Mouse (Mus musculus) heart, embryonic 12.5 days (tissue): ENCODE measurements at regions not wholly inside any gene's neighbourhood (a gene's known extent, or its start where the extent isn't known, plus 50 kb on each side); places are given as distances from the start of the nearest gene placed in this dataset.

Experiments
- ATAC-seq: fragments of 200-750 bp; cut with Nextera tagmentation; 2 replicates; pipeline ENCODE4 v1.8.0; 2017; ENCODE audit warnings: moderate TSS enrichment, moderate library complexity; ENCODE audit not compliant: insufficient number of reproducible peaks, low FRiP score
- H3K27ac ChIP-seq: fragments of 300-500 bp; sonication (generic); 2 replicates; pipeline ENCODE4 v1.5.1; 2016; ENCODE audit warnings: mild to moderate bottlenecking, moderate library complexity; ENCODE audit not compliant: poor library complexity, severe bottlenecking
- H3K27me3 ChIP-seq: fragments of 300-500 bp; sonication (generic); replicated peaks from 2 replicates; pipeline ENCODE4 v1.6.1; 2016; ENCODE audit warnings: mild to moderate bottlenecking, moderate library complexity
- H3K36me3 ChIP-seq: fragments of 300-500 bp; sonication (generic); 2 replicates; pipeline ENCODE4 v1.6.1; 2016; ENCODE audit warnings: mild to moderate bottlenecking, moderate library complexity
- H3K4me1 ChIP-seq: fragments of 300-500 bp; sonication (generic); replicated peaks from 2 replicates; pipeline ENCODE4 v1.6.1; 2016; ENCODE audit warnings: mild to moderate bottlenecking
- H3K4me2 ChIP-seq: fragments of 300-500 bp; sonication (generic); 2 replicates; pipeline ENCODE4 v1.6.1; 2016; ENCODE audit warnings: mild to moderate bottlenecking, moderate library complexity
- H3K4me3 ChIP-seq: fragments of 300-500 bp; sonication (generic); 2 replicates; pipeline ENCODE4 v1.5.1; 2016; ENCODE audit warnings: mild to moderate bottlenecking
- H3K9ac ChIP-seq: fragments of 300-500 bp; sonication (generic); 2 replicates; pipeline ENCODE4 v1.6.1; 2016; ENCODE audit warnings: mild to moderate bottlenecking, moderate library complexity
- H3K9me3 ChIP-seq: fragments of 300-500 bp; sonication (generic); replicated peaks from 2 replicates; pipeline ENCODE4 v1.6.1; 2016; ENCODE audit warnings: mild to moderate bottlenecking, moderate library complexity
- WGBS: fragments of 180-500 bp; shearing (Covaris S2); methylation state at CpG from one replicate; pipeline ENCODE4 v1.1.7; 2016; 5-methylcytosine and 5-hydroxymethylcytosine counted together

- Histone ChIP-seq H3K4me3 (no peak overlapping the region), H3K27ac (no peak overlapping the region), H3K27me3 (no peaks in the 10 kb centered on the region), H3K36me3 (no peaks in the 10 kb centered on the region), H3K4me1 (peaks cover 3% of the 10 kb centered on the region; the same call in 1 of the 2 replicates), H3K4me2 (no peak overlapping the region), H3K9ac (no peak overlapping the region), H3K9me3 (no peaks in the 10 kb centered on the region)
- WGBS = 20% methylated on average over 1 of the region's 1 CpGs
- ATAC-seq = no peak
Measured at GRCm38 (mm10) chr6:140816359-140816758, 87.3 kb downstream of the Gm11077 start.

- Histone ChIP-seq H3K9me3 (no peaks in the 10 kb centered on the region), H3K36me3 (no peaks in the 10 kb centered on the region), H3K4me2 (no peak overlapping the region), H3K27ac (no peak overlapping the region), H3K4me1 (peaks cover 3% of the 10 kb centered on the region; the same call in 1 of the 2 replicates), H3K9ac (no peak overlapping the region), H3K4me3 (no peak overlapping the region), H3K27me3 (no peaks in the 10 kb centered on the region)
- no peak for ATAC-seq
- WGBS = 15% methylated on average over 6 of the region's 6 CpGs
Measured at GRCm38 (mm10) chr6:140816831-140817230, 87.7 kb downstream of the Gm11077 start.

- Histone ChIP-seq H3K27ac (no peak overlapping the region), H3K9ac (no peak overlapping the region), H3K4me3 (no peak overlapping the region), H3K4me1 (peaks cover 3% of the 10 kb centered on the region; the same call in 1 of the 2 replicates), H3K36me3 (no peaks in the 10 kb centered on the region), H3K9me3 (no peaks in the 10 kb centered on the region), H3K27me3 (no peaks in the 10 kb centered on the region), H3K4me2 (no peak overlapping the region)
- ATAC-seq = 0 out of 2 replicates have a peak, but pooled peaks have one; percentile 11
- WGBS = 68% methylated on average over 8 of the region's 8 CpGs
Measured at GRCm38 (mm10) chr6:140819451-140819878, 90.4 kb downstream of the Gm11077 start.

- Histone ChIP-seq H3K9ac (no peak overlapping the region), H3K27ac (no peak overlapping the region), H3K4me2 (no peak overlapping the region), H3K4me3 (no peak overlapping the region), H3K27me3 (no peaks in the 10 kb centered on the region), H3K4me1 (no peaks in the 10 kb centered on the region), H3K9me3 (no peaks in the 10 kb centered on the region), H3K36me3 (no peaks in the 10 kb centered on the region)
- no peak for ATAC-seq
Measured at GRCm38 (mm10) chr6:140826522-140826921, 97.4 kb downstream of the Gm11077 start.

- H3K9me3 ChIP-seq = no peaks in the 10 kb centered on the region
- no peak overlapping the region for H3K27ac ChIP-seq
- no peaks in the 10 kb centered on the region for H3K4me1 ChIP-seq
- H3K4me3 ChIP-seq = no peak overlapping the region
- no peaks in the 10 kb centered on the region for H3K27me3 ChIP-seq
- no peak for ATAC-seq
- no peak overlapping the region for H3K9ac ChIP-seq
- no peaks in the 10 kb centered on the region for H3K36me3 ChIP-seq
- H3K4me2 ChIP-seq = no peak overlapping the region
Measured at GRCm38 (mm10) chr6:140827651-140828050, 98.6 kb downstream of the Gm11077 start.

- WGBS = 83% methylated on average over 8 of the region's 8 CpGs
- Histone ChIP-seq H3K4me2 (no peak overlapping the region), H3K36me3 (no peaks in the 10 kb centered on the region), H3K9me3 (no peaks in the 10 kb centered on the region; the same call in 1 of the 2 replicates), H3K4me1 (no peaks in the 10 kb centered on the region), H3K27ac (no peak overlapping the region), H3K27me3 (no peaks in the 10 kb centered on the region), H3K4me3 (no peak overlapping the region), H3K9ac (no peak overlapping the region)
- no peak for ATAC-seq
Measured at GRCm38 (mm10) chr6:140843292-140843991, 114.4 kb downstream of the Gm11077 start.

- H3K36me3 ChIP-seq = no peaks in the 10 kb centered on the region
- H3K4me1 ChIP-seq = no peaks in the 10 kb centered on the region
- no peak for ATAC-seq
Measured at GRCm38 (mm10) chr6:140847165-140847564, 118.1 kb downstream of the Gm11077 start.

GRCm38 (mm10) chr6:140852420-140852819 is 123.3 kb downstream of the Gm11077 start:
- H3K27ac ChIP-seq = no peak overlapping the region
- H3K27me3 ChIP-seq = no peaks in the 10 kb centered on the region
- 83% methylated on average over 5 of the region's 5 CpGs for WGBS
- no peaks in the 10 kb centered on the region for H3K36me3 ChIP-seq
- no peak for ATAC-seq
- no peak overlapping the region for H3K9ac ChIP-seq
- H3K4me2 ChIP-seq = no peak overlapping the region
- no peaks in the 10 kb centered on the region; the same call in 1 of the 2 replicates for H3K9me3 ChIP-seq
- no peak overlapping the region for H3K4me3 ChIP-seq
- peaks cover 13% of the 10 kb centered on the region; the same call in 1 of the 2 replicates for H3K4me1 ChIP-seq

More at GRCm38 (mm10) chr6:140847165-140847564, 118.1 kb downstream of the Gm11077 start:
- 76% methylated on average over 3 of the region's 3 CpGs for WGBS
- H3K9me3 ChIP-seq = no peaks in the 10 kb centered on the region; the same call in 1 of the 2 replicates
- H3K9ac ChIP-seq = no peak overlapping the region
- no peak overlapping the region for H3K27ac ChIP-seq
- no peak overlapping the region for H3K4me3 ChIP-seq
- no peak overlapping the region for H3K4me2 ChIP-seq
- H3K27me3 ChIP-seq = no peaks in the 10 kb centered on the region

GRCm38 (mm10) chr6:140853508-140853907 is 124.4 kb downstream of the Gm11077 start:
- Histone ChIP-seq H3K9ac (no peak overlapping the region), H3K4me1 (peaks cover 13% of the 10 kb centered on the region; the same call in 1 of the 2 replicates), H3K36me3 (no peaks in the 10 kb centered on the region), H3K4me2 (no peak overlapping the region), H3K27ac (no peak overlapping the region), H3K4me3 (no peak overlapping the region), H3K9me3 (no peaks in the 10 kb centered on the region), H3K27me3 (no peaks in the 10 kb centered on the region)
- no peak for ATAC-seq
- 47% methylated on average over 5 of the region's 5 CpGs for WGBS

GRCm38 (mm10) chr6:140854691-140855090 is 125.6 kb downstream of the Gm11077 start:
- ATAC-seq = no peak
- H3K4me1 ChIP-seq = peaks cover 13% of the 10 kb centered on the region; the same call in 1 of the 2 replicates

GRCm38 (mm10) chr6:140856468-140857117 is 127.5 kb downstream of the Gm11077 start:
- no peaks in the 10 kb centered on the region for H3K27me3 ChIP-seq
- ATAC-seq = no peak
- H3K9me3 ChIP-seq = no peaks in the 10 kb centered on the region
- no peaks in the 10 kb centered on the region for H3K36me3 ChIP-seq
- H3K27ac ChIP-seq = no peak overlapping the region
- 25% methylated on average over 14 of the region's 14 CpGs for WGBS
- no peak overlapping the region for H3K9ac ChIP-seq
- peaks cover 13% of the 10 kb centered on the region; the same call in 1 of the 2 replicates for H3K4me1 ChIP-seq
- peak overlapping the region; percentile 65 for H3K4me2 ChIP-seq
- peak overlapping the region; percentile 35 for H3K4me3 ChIP-seq

More at GRCm38 (mm10) chr6:140854691-140855090, 125.6 kb downstream of the Gm11077 start:
- no peaks in the 10 kb centered on the region for H3K27me3 ChIP-seq
- no peak overlapping the region for H3K9ac ChIP-seq
- H3K4me3 ChIP-seq = no peak overlapping the region
- no peak overlapping the region for H3K27ac ChIP-seq
- H3K4me2 ChIP-seq = no peak overlapping the region
- H3K36me3 ChIP-seq = no peaks in the 10 kb centered on the region
- no peaks in the 10 kb centered on the region for H3K9me3 ChIP-seq
- 52% methylated on average over 6 of the region's 6 CpGs for WGBS
